Mouse (Mus musculus) hematopoietic stem cell, adult 5-6 weeks (primary cell): ENCODE measurements around the gene Ncan. TPM values are rescaled to one million over a fixed set of nuclear protein-coding genes. Genes with fewer than 3 reads are reported as not detected.

Experiments used
- ATAC-seq, 2 experiments: fragments of 125-278 bp in 1 of 2; replicated peaks in 1 of 2; 2 replicates each; pipeline ENCODE4 v1.8.0; 2016 to 2017; ENCODE audit warnings: inconsistent platforms in 2 of 2, mild to moderate bottlenecking in 2 of 2, moderate number of reproducible peaks in 2 of 2, low read depth in 1 of 2, moderate TSS enrichment in 1 of 2; ENCODE audit not compliant: low FRiP score in 2 of 2, poor library complexity in 2 of 2, severe bottlenecking in 2 of 2, insufficient read depth in 1 of 2, low TSS enrichment in 1 of 2
- total RNA-seq: library from RNA; stranded (forward); fragments of 172-1452, 232-1000 nt; gene quantifications from 2 replicates; pipeline ENCODE4 v1.2.3, GENCODE M21; 2017

Ncan gene
- total RNA-seq, 1 experiment from 2014 or later = not detected

DNA sequence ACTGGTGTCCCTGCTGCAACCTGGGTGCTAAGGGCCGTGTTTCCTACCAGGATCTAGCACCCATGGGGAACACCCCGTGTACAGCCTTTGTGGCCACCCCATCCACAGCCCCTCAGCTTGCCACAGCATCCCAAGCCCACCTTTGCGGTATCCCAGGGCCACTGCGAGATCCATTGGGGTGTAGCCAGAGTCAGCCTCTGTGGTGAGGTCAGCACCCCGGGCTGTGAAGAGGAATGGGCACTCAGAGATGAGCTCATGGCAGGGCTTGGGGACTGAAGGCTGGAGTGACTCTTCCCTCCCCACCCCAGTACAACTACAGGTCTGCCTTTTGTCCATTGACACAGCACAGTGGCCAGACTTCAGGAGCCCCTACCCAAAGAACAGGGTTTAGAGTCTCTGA lies 13.4 kb upstream of the Ncan start:
- ATAC-seq = no peak

GRCm38 (mm10) chr8:70131166-70131883 lies 10.7 kb upstream of the Ncan start, which contains the start of gene Nr2c2ap:
Gene Nr2c2ap, plus strand, starts transcription at chr8:70131333.
- peak; percentile 91 for ATAC-seq

GRCm38 (mm10) chr8:70130066-70130465 lies 9.4 kb upstream of the Ncan start:
- no peak for ATAC-seq

GRCm38 (mm10) chr8:70129309-70129952 lies 8.8 kb upstream of the Ncan start:
- no peak for ATAC-seq

DNA sequence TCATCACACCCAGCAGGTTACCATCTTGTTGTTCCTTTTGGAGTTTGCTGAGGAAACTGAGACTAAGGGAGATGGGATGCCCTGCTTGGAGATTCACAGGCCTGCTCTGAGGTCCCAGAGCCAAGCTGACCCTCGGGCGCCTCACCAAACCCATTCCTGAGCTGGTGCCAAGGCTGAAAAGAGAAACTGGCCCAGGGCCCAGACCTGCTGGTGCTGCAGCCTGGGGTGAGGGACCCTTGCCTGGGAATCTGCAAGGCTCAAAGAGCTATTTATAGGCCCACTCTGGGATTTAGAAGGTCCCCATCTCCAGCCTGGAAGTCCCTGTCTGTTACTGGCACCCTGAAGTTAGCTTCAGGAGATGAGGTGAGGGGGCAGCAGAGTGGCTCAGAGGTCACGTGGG lies 7.8 kb upstream of the Ncan start:
- no peak for ATAC-seq

- ATAC-seq = no peak
Observed at GRCm38 (mm10) chr8:70124992-70125391, 4.3 kb upstream of the Ncan start.

- ATAC-seq = 0 out of 4 replicates have a peak, but pooled peaks have one; percentile 51 to 61
Observed at GRCm38 (mm10) chr8:70122863-70123262, 2.2 kb upstream of the Ncan start.

DNA sequence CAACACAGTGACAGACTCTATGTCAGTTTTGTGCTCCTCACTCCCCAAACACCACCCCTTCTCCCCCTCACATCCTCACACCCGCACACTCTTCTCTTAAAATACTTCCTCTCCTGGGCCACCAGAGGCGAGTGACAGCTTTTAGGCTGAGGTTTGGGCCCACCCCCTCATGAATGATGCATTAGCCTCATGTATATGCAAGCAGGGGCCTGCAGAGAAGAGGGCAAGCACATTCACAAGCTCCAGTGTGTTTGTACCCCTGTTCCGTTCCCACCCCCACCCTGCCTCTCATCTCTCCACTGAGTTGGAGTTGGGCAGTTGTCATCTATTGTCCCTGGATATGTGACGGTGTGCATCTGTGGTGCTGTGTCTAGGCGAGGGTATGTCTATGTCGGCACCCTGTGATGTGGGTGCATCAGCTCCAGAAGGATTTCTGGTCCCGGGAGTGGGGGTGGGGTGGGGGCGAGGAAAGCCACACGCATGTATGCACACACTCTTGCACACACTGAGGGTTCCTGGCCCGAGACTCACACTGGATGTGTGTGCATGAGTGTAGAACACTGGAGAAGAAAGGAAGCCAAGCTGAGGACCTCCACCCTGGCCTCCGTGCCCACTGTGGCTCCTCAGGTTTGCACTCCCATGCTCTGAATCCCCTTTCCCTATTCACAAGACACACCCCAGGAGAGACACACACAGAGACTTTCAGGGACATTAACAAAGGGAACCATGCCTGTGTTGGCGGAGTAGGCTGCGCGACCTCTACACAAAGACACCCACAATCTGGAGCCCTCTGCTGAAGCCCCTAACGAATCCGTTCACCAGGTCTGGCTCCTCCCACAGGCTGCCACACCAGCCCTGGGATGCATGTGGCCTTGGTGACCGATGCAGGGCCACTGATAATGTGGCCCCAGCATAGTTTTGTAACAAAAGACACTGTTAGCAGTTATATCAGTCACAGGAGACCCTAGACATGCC lies 1.7 kb downstream of the Ncan start:
- ATAC-seq = peak in 1 of 2 experiments; percentile 33; a peak in 1 of 4 replicates

DNA sequence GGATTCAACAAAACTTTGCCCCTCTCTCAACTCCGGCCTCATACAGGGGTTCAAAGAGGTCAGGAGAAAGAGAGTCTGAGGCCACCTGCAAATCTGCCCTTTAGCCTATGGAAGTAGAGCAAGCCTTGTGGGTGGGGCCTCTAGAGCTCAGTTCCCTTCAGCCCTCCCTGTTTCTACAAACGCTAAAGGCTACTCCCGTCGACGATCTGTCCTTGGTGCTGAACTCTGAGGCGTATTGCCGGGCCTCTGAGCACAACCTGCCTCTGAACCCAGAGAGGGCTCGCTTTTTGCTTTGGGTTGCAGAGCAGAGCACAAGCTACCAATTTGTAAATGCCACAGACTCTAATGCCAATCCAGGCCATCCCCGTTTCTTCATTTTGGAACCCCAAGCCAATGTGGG lies 3.1 kb downstream of the Ncan start:
- peak; percentile 62 to 69; a peak in 3 of 4 replicates for ATAC-seq

- ATAC-seq = no peak
Observed at GRCm38 (mm10) chr8:70114892-70115291, 5.8 kb downstream of the Ncan start.

- no peak for ATAC-seq
Observed at GRCm38 (mm10) chr8:70114488-70114887, 6.2 kb downstream of the Ncan start.

- no peak for ATAC-seq
Observed at GRCm38 (mm10) chr8:70112401-70113016, 8.2 kb downstream of the Ncan start.

GRCm38 (mm10) chr8:70111192-70111795 lies 9.4 kb downstream of the Ncan start:
- no peak for ATAC-seq

- ATAC-seq = no peak
Observed at GRCm38 (mm10) chr8:70110451-70110850, 10.2 kb downstream of the Ncan start.

- ATAC-seq = no peak
Observed at GRCm38 (mm10) chr8:70104922-70105321, 15.8 kb downstream of the Ncan start.

GRCm38 (mm10) chr8:70104506-70104905 lies 16.2 kb downstream of the Ncan start:
- peak; percentile 68 to 79 for ATAC-seq

- ATAC-seq = no peak
Observed at GRCm38 (mm10) chr8:70100241-70100640, 20.4 kb downstream of the Ncan start.
